Mouse (Mus musculus) inflammation-experienced regulatory T-cells, adult 6 months (primary cell): ENCODE results near the gene Zfp423. TPM values are rescaled to one million over a fixed set of nuclear protein-coding genes. Genes with fewer than 3 reads are reported as not detected.

Experiments used
- ATAC-seq: one replicate; pipeline ENCODE4 v1.8.0; 2017
- polyA plus RNA-seq, 3 experiments: library from polyadenylated mRNA; unstranded; fragments of 100-300 nt; shearing (Covaris generic); gene quantifications; one replicate each; pipeline ENCODE4 v1.2.1; 2017

Gene Zfp423
- polyA plus RNA-seq, 3 experiments from 2014 or later = 0.42 TPM; not detected in 2

DNA sequence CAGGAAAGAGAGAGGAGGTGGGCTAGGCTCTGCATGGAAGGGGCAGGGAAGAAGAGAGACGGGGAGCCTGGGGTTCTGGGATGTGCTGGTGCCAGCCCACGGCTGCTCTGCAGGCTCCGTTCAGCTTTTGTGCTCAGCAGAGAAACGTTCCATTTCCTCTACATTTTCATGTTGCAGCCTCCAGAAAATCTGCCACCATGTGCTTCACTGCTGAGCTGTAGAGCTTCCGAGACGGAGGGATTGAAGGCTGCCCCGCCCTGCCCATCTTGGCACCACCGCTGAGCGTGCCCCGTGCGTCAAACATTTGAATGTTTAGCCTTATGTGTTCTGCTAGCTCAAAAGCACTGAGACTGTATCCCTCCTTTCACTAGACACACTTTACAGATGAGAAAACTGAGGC lies 159.3 kb downstream of the Zfp423 start:
- no peak for ATAC-seq

- ATAC-seq = no peak
Measured at GRCm38 (mm10) chr8:87796234-87796633, 163.2 kb downstream of the Zfp423 start.

DNA sequence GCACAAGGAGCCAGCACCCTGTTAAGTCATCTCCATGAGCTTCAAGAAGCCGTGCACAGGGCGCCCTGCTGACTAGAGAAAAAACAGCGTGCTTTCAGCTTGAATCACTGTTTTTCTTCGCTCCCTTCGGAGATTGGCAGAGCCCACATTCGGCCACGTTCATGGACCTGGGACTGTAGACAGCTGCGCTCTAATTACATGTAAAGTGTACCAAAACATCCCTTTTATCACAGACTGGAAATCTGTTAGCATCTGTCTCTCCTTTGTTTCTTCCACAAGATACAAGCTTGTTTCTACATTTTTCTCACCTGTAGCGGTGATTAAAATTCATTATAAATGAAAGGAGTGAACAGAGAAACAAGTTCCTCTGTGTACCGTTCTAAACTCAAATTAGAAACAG lies 164.8 kb downstream of the Zfp423 start:
- no peak for ATAC-seq

- ATAC-seq = no peak
Measured at GRCm38 (mm10) chr8:87791103-87791502, 168.3 kb downstream of the Zfp423 start.

- ATAC-seq = no peak
Measured at GRCm38 (mm10) chr8:87784641-87785439, 174.6 kb downstream of the Zfp423 start.

DNA sequence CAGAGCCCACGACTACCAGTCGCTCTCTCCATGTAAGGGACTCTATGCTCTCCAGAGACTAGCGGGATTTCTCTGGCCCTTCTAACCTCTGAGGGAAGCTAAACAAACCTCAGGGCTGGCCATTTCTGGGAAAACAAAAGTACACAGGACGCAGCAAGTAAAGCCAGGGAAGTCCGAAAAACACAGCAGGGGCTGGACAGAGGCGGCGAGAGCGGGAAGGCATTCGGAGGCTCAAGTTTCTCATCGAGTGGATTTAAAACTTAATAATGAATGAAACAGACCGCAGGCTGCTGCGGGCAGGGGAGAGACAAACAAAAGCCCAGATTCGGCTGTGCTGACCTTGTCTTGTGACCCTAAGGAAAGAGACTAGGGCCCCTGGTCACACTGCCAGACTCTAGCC lies 175.2 kb downstream of the Zfp423 start:
- ATAC-seq = no peak

- no peak for ATAC-seq
Measured at GRCm38 (mm10) chr8:87783198-87783597, 176.2 kb downstream of the Zfp423 start.

GRCm38 (mm10) chr8:87777586-87777985 lies 181.8 kb downstream of the Zfp423 start:
- ATAC-seq = no peak

GRCm38 (mm10) chr8:87775889-87776288 lies 183.5 kb downstream of the Zfp423 start:
- no peak for ATAC-seq

- ATAC-seq = no peak
Measured at GRCm38 (mm10) chr8:87774966-87775365, 184.4 kb downstream of the Zfp423 start.

DNA sequence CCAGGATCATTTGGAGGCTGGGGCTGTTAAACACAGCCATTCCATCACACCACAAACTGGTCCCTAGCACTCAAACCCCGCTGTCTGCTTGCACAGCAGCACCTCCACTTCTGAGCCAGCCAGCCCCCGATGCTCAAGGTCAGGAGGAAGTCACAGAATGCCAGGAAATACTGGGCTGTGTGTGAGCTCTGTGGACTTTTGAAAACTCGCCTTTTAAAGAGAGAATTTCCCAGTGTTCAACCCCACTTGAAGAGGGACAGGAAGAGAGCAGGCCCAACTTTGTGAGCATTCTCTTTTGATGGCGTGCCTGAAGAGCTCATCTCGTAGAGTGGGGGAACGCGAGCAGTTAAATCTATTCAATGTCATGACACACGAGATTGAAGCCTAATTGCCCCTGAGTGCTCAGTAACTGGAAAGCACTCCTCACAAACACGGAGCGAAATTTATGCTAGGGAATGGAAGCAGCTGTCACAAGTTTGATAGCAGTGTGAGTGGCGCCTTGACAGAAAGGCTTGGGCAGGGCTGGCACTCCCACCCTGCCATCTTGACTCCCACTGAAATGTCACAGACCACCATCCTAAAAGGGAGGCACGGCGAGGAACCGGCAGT lies 186.4 kb downstream of the Zfp423 start:
- ATAC-seq = no peak

GRCm38 (mm10) chr8:87767882-87768281 lies 191.5 kb downstream of the Zfp423 start:
- no peak for ATAC-seq

GRCm38 (mm10) chr8:87765276-87765675 lies 194.1 kb downstream of the Zfp423 start:
- no peak for ATAC-seq

DNA sequence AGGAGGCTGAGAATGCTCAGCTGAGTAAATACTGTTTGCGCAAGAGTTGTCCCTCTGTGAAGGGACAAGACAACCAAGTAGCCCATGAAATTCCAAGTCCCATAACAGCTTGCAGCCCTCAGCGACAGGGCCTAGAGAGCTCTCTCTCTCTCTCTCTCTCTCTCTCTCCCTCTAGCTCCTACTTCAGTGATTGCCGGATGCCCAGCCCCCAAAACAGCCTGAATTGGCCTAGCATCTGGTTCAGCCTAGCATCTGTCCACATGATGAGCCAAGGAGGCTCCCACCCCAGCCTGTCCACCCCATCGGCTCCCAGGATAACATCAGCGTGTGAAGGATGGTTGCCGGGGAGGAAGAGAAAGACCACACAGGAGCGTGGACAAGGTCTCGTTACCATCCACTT lies 200.6 kb downstream of the Zfp423 start:
- ATAC-seq = no peak

GRCm38 (mm10) chr8:87754853-87755252 lies 204.5 kb downstream of the Zfp423 start:
- no peak for ATAC-seq

GRCm38 (mm10) chr8:87753636-87754035 lies 205.8 kb downstream of the Zfp423 start:
- no peak for ATAC-seq

- no peak for ATAC-seq
Measured at GRCm38 (mm10) chr8:87753148-87753547, 206.2 kb downstream of the Zfp423 start.

DNA sequence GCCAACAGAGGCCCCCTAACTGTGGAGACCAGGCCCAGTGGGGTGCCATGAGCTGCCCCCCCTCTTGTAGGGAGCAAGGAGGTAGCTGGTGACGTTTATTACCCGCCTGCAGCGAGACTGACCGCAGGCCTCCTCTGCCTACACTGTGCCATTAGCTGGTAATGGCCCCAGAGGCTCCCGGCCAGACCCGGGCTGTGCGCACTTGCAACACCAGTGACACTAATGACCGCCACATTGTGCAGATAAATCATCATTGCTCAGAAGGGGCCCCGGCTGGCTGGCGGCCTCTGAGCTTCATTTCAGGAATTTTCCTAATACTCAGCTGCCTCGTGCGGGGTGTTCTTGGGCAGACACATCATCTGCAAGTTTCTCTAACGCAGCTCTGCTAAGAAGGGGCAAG lies 206.7 kb downstream of the Zfp423 start:
- no peak for ATAC-seq

- no peak for ATAC-seq
Measured at GRCm38 (mm10) chr8:87747582-87747981, 211.8 kb downstream of the Zfp423 start.

DNA sequence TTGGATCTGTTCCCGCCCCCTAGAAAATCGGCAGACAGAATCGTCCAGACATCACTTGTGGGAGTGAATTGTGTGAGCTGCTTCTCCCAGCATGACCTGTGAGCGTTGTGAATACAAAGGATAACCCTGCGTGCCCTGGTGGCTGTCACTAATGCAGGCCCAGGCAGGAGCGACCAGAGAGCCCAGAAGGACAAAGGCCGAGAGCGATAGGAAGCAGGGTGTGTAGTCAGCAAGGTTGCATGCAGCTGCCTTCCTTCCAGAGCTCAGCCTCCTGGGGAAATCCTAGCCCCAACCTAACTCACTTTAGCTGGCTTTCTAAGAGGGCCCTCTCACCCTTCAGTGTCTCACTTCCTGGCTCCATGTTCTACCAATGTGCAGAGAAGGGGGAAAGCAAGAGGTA lies 212.3 kb downstream of the Zfp423 start:
- ATAC-seq = no peak

- ATAC-seq = no peak
Measured at GRCm38 (mm10) chr8:87746072-87746471, 213.3 kb downstream of the Zfp423 start.

DNA sequence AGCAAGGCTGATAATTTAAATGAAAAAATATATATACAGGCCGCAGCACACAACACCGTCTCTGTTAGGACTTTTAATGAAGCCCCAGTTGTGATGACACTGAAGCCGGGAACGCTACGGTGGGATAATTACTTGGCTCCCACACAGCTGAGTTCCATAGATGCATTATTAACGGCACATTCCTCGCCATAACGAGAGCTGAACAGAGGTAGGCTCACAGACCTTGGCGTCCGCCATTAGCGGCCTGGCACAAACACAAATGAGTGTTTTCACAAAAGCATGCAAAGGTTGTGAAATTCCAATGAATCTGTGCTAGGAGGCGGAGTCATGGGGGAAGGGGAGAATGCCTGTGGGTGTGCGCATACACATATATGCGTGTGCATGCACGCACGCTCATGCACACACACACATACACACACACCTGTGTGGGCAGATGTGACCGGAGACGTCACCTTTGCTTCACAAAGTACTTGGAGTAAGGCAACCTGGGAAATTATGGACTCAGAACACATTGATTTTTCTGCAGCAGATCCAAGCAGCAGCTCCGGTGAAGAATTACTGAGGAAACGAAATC lies 214.2 kb downstream of the Zfp423 start:
- ATAC-seq = no peak

- ATAC-seq = no peak
Measured at GRCm38 (mm10) chr8:87744556-87744955, 214.8 kb downstream of the Zfp423 start.

DNA sequence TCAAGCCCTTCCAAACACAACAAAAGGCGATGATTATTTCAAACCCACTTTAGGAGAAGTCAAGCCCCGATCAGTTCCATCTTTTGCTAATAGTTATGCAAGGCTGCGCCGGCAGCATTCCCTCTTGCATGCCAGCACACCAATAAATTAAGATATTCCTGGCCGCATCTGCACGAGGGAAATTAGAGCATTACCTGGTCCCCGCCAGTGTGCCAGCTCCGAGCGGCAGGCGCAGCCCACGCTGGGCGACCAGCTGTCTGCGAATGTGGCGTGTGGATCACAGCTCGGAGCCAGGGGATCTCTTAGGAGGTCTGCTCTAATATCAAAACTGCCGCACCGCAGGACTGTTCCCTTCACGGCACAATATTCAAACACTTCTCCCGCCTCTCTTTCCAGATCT lies 217.4 kb downstream of the Zfp423 start:
- no peak for ATAC-seq
